Mouse (Mus musculus) thymus, adult 2 months (tissue): ENCODE data around the gene Garem2.

ENCODE experiments used
- CTCF ChIP-seq: fragments of 200-500 bp; IDR thresholded peaks from 2 replicates; pipeline ENCODE4 v1.5.1; 2012; ENCODE audit warnings: mild to moderate bottlenecking, control low read depth, low read length, moderate library complexity, borderline replicate concordance; ENCODE audit not compliant: control insufficient read depth, poor library complexity, insufficient read depth; ENCODE audit errors: extremely low read depth
- POLR2A ChIP-seq: fragments of 200-500 bp; IDR thresholded peaks from 2 replicates; pipeline ENCODE4 v1.6.1; 2012; ENCODE audit warnings: mild to moderate bottlenecking, low read length, control low read depth, moderate library complexity; ENCODE audit not compliant: control insufficient read depth, poor library complexity, insufficient read depth; ENCODE audit errors: extremely low read depth

GRCm38 (mm10) chr5:30071677-30072076 lies 33.3 kb upstream of the Garem2 start:
- TF ChIP-seq CTCF = no peak
- TF ChIP-seq POLR2A = no peak
